Mouse (Mus musculus) ES-Bruce4 (cell line): ENCODE measurements around the gene Gnao1. TPM values are rescaled to one million over a fixed set of nuclear protein-coding genes. Genes with fewer than 3 reads are reported as not detected.

Source experiments
- H3K27ac ChIP-seq: 2 replicates; pipeline ENCODE4 v1.5.1; 2012; ENCODE audit warnings: low read length, inconsistent platforms; ENCODE audit not compliant: insufficient read depth
- H3K27me3 ChIP-seq: 2 replicates; pipeline ENCODE4 v1.6.1; 2012; ENCODE audit warnings: mild to moderate bottlenecking, low read length, inconsistent platforms; ENCODE audit not compliant: control insufficient read depth, poor library complexity, insufficient read depth, severe bottlenecking
- H3K36me3 ChIP-seq: 2 replicates; pipeline ENCODE4 v1.6.1; 2012; ENCODE audit warnings: inconsistent platforms, mild to moderate bottlenecking, low read length, moderate library complexity; ENCODE audit not compliant: control insufficient read depth, poor library complexity, insufficient read depth, severe bottlenecking
- H3K4me1 ChIP-seq: one replicate; pipeline ENCODE4 v1.8.1; 2011; ENCODE audit warnings: low read length; ENCODE audit not compliant: control insufficient read depth, insufficient read depth
- H3K4me3 ChIP-seq: 2 replicates; pipeline ENCODE4 v1.5.1; 2011; ENCODE audit warnings: low read depth, mild to moderate bottlenecking, low read length
- H3K9ac ChIP-seq: 2 replicates; pipeline ENCODE4 v1.6.1; 2012; ENCODE audit warnings: low read depth, mild to moderate bottlenecking, inconsistent platforms; ENCODE audit not compliant: poor library complexity, severe bottlenecking
- H3K9me3 ChIP-seq: replicated peaks from 2 replicates; pipeline ENCODE4 v1.6.1; 2012; ENCODE audit warnings: mild to moderate bottlenecking, low read length, inconsistent platforms; ENCODE audit not compliant: control insufficient read depth, poor library complexity, insufficient read depth, severe bottlenecking
- CTCF ChIP-seq: IDR thresholded peaks from one replicate; pipeline ENCODE4 v1.8.1; 2011; ENCODE audit warnings: low read depth, low read length
- EP300 ChIP-seq: IDR thresholded peaks from 2 replicates; pipeline ENCODE4 v1.6.1; 2011; ENCODE audit warnings: low read depth, low read length; ENCODE audit not compliant: insufficient read depth
- POLR2A ChIP-seq: IDR thresholded peaks from one replicate; pipeline ENCODE4 v1.8.1; 2011; ENCODE audit warnings: low read length; ENCODE audit not compliant: insufficient read depth
- polyA plus RNA-seq: library from polyadenylated mRNA; stranded (reverse); fragments of >200 nt; gene quantifications from 2 replicates; pipeline ENCODE4 v1.2.4, GENCODE M21; 2011; ENCODE audit warnings: low read depth; ENCODE audit not compliant: missing spikeins, insufficient read depth, insufficient read length

Gnao1 gene
- polyA plus RNA-seq, 1 experiment, result 5.0 TPM

DNA sequence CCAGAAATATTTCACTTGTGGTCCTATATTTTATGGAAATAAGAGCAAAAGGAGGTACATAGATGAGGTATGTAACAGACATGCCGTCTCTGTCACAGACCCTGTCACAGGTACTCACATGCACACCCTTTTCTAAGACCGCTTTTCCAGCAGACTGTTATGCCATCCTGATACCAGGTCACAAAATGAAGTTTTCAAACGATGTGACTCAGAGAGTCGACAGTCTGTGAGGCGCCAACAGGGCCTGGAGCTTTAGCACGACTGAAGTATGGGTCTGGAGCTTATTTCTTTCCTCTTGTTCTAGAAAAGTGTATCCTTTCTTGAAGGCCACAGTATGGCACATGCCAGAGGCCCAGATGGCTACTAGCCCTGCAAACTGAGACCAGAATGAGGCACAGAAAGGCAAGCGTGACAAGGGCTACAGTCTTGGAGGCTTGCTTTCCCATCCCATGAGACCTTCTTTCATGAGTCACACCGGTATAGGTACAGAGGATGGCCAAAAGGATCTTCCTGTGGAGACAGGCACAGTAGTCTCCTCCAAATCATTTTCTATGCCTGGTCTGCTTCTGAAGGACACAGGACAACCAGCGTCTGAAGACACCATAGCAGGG, 43.2 kb downstream of the Gnao1 start:
- Histone ChIP-seq H3K27me3 (no peaks in the 10 kb centered on the region), H3K4me3 (no peak overlapping the region), H3K4me1 (no peaks in the 10 kb centered on the region), H3K27ac (no peak overlapping the region), H3K36me3 (no peaks in the 10 kb centered on the region), H3K9ac (no peak overlapping the region), H3K9me3 (no peaks in the 10 kb centered on the region)
- TF ChIP-seq CTCF (no peak), POLR2A (no peak), EP300 (no peak)

DNA sequence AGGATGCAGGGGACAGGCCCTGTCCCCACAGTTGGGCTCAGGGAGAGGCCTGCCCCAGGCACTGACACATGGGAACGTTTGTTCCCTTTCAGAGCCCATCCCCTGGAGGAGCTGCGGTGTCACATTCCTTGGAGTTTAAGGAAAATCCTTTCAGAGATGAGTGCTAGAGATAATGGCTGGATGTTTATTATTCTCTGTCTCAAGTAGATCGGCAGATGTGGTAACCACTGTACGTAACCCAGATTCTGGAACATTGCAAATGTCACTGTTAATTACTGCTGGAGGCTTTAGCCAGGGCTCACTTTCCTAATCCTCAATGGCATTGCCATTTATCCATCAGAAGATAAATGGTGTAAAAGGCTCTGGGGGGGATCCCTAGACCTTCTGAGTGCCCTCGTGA, 44.9 kb downstream of the Gnao1 start:
- Histone ChIP-seq H3K4me3 (no peak overlapping the region), H3K36me3 (no peaks in the 10 kb centered on the region), H3K27ac (no peak overlapping the region), H3K9ac (no peak overlapping the region), H3K4me1 (no peaks in the 10 kb centered on the region), H3K9me3 (no peaks in the 10 kb centered on the region), H3K27me3 (no peaks in the 10 kb centered on the region)
- TF ChIP-seq EP300 (no peak), CTCF (no peak), POLR2A (no peak)

DNA sequence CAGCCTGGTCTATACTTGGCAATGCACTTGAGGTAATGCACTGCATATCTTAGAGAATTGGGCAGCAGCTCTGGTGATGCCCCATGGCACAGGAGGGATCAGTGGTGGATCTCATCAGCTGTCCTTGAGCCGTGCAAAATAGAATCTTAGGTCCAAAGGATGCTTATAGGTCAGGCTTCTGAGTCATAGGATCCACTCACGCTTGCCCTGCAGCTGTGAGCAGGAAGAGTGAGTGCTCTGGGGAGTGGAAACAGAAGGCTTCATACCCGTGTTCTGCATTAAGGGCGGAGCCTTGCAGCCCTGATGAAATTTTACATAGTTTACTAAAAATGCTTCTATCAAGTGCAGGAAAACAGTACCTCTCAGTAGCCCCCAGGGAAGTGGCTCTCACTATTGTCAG, 45.5 kb downstream of the Gnao1 start:
- Histone ChIP-seq H3K4me3 (no peak overlapping the region), H3K36me3 (no peaks in the 10 kb centered on the region), H3K9me3 (no peaks in the 10 kb centered on the region), H3K9ac (no peak overlapping the region), H3K27me3 (no peaks in the 10 kb centered on the region), H3K4me1 (no peaks in the 10 kb centered on the region), H3K27ac (no peak overlapping the region)
- no peak for TF ChIP-seq EP300
- TF ChIP-seq POLR2A, result no peak
- TF ChIP-seq CTCF, result no peak

DNA sequence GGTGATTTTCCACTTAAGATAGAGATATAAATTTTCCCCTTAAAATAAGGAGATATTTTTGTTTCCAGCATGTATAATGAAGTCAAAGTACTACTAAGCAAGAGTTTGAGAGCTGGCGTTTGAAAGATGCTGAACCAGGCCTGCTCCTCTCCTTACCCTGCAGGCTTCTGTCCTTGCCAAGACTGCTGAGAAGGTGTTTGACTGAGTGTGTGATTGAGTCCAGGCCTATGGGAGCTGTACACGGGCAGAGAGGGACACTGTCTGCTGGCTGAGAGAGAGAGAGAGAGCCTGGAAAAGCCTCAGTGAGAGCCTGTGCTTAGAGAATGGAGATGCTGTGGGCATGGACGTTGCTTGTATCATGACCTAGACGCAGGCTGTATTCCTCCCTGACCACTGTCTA, 47.4 kb downstream of the Gnao1 start:
- no peak overlapping the region for H3K4me3 ChIP-seq
- no peaks in the 10 kb centered on the region for H3K4me1 ChIP-seq
- no peaks in the 10 kb centered on the region for H3K27me3 ChIP-seq
- no peak overlapping the region for H3K27ac ChIP-seq
- no peak overlapping the region for H3K9ac ChIP-seq
- no peak for TF ChIP-seq EP300
- no peak for TF ChIP-seq CTCF
- no peak for TF ChIP-seq POLR2A
- H3K9me3 ChIP-seq, result no peaks in the 10 kb centered on the region
- H3K36me3 ChIP-seq, result no peaks in the 10 kb centered on the region

DNA sequence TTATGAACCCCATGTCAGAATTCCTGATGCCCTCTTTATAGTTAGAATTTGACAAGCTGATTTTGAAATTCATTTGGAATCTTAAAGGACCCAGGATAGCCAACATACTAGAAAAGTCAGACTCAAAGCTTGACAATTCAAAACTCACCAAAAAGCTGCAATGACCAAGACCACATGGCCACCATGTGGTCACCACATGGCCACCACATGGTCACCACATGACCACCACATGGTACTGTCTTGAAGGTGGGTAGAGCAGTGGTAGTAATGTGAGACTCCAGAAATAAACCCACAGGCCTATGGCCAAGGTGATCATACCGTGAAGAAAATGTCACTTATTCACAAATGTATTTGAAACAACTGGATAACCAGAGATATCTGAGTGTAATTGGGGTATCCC, 48.5 kb downstream of the Gnao1 start:
- no peak overlapping the region for H3K9ac ChIP-seq
- no peaks in the 10 kb centered on the region for H3K36me3 ChIP-seq
- no peaks in the 10 kb centered on the region for H3K27me3 ChIP-seq
- H3K27ac ChIP-seq, result no peak overlapping the region
- no peaks in the 10 kb centered on the region for H3K4me1 ChIP-seq
- TF ChIP-seq EP300, result no peak
- no peak overlapping the region for H3K4me3 ChIP-seq
- no peaks in the 10 kb centered on the region for H3K9me3 ChIP-seq

DNA sequence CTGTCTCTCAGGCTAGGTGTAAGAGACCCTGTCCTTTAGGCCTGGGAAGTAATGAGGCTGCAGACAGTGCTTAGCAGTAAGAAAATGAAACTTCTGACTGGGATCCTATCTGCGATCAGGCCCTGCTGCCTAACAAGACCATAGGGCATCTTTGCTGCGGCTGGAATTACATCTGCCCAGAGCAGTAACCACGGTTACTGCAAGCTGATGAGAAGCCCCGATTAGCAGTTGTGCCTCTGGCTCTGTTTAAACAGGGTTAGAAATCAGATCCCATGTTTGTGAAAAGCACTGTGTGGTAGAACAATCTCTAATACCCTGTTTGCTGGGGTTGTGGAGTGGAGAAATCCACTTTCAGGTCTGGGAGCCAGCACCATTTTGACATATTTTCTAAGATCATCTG, 50.3 kb downstream of the Gnao1 start:
- TF ChIP-seq POLR2A, result no peak
- no peak for TF ChIP-seq CTCF
- Histone ChIP-seq H3K9ac (no peak overlapping the region), H3K36me3 (no peaks in the 10 kb centered on the region), H3K27ac (no peak overlapping the region), H3K4me3 (no peak overlapping the region), H3K27me3 (no peaks in the 10 kb centered on the region), H3K9me3 (no peaks in the 10 kb centered on the region), H3K4me1 (no peaks in the 10 kb centered on the region)
